Mouse (Mus musculus) MEL (cell line): ENCODE measurements around the gene Syna.

Experiments
- CTCF ChIP-seq, 3 experiments: IDR thresholded peaks in 2 of 3; conservative IDR thresholded peaks in 1 of 3; 2 replicates each; pipeline ENCODE4 v1.5.1; 2011 to 2012; ENCODE audit warnings: low read length in 3 of 3, low read depth in 2 of 3, mild to moderate bottlenecking in 2 of 3, improper control_type of control experiment in 1 of 3, inconsistent platforms in 1 of 3, mixed read lengths in 1 of 3, moderate library complexity in 1 of 3; ENCODE audit not compliant: control insufficient read depth in 1 of 3, insufficient read depth in 1 of 3, poor library complexity in 1 of 3, severe bottlenecking in 1 of 3
- EP300 ChIP-seq, 2 experiments: IDR thresholded peaks; 2 replicates each; pipeline ENCODE4 v1.6.1; 2011; ENCODE audit warnings: improper control_type of control experiment in 2 of 2, low read length in 2 of 2, low read depth in 1 of 2, mild to moderate bottlenecking in 1 of 2
- ETS1 ChIP-seq: IDR thresholded peaks from 2 replicates; pipeline ENCODE4 v1.6.1; 2012; ENCODE audit warnings: low read depth, mild to moderate bottlenecking, inconsistent platforms, low read length, improper control_type of control experiment, moderate library complexity
- JUND ChIP-seq: IDR thresholded peaks from 2 replicates; pipeline ENCODE4 v1.6.1; 2011; ENCODE audit warnings: low read depth, mild to moderate bottlenecking, improper control_type of control experiment, low read length
- MAFK ChIP-seq: IDR thresholded peaks from 2 replicates; pipeline ENCODE4 v1.6.1; 2011; ENCODE audit warnings: low read depth, mild to moderate bottlenecking, low read length, improper control_type of control experiment, borderline replicate concordance
- MAX ChIP-seq: IDR thresholded peaks from 2 replicates; pipeline ENCODE4 v1.6.1; 2011; ENCODE audit warnings: low read length, improper control_type of control experiment
- POLR2A ChIP-seq, 2 experiments: IDR thresholded peaks; 2 replicates each; pipeline ENCODE4 v1.6.1; 2011 to 2012; ENCODE audit warnings: low read length in 2 of 2, mild to moderate bottlenecking in 2 of 2, control low read depth in 1 of 2, improper control_type of control experiment in 1 of 2, low read depth in 1 of 2, moderate library complexity in 1 of 2; ENCODE audit not compliant: control insufficient read depth in 1 of 2, insufficient read depth in 1 of 2, poor library complexity in 1 of 2
- POLR2AphosphoS2 ChIP-seq: IDR thresholded peaks from 2 replicates; pipeline ENCODE4 v1.6.1; 2011; ENCODE audit warnings: low read length, improper control_type of control experiment
- ZC3H11A ChIP-seq: IDR thresholded peaks from 2 replicates; pipeline ENCODE4 v1.6.1; 2012; ENCODE audit warnings: low read depth, mild to moderate bottlenecking, inconsistent platforms, low read length, improper control_type of control experiment
- ZNF384 ChIP-seq: IDR thresholded peaks from 2 replicates; pipeline ENCODE4 v1.6.1; 2012; ENCODE audit warnings: low read depth, mild to moderate bottlenecking, inconsistent platforms, low read length, improper control_type of control experiment

- no peak for TF ChIP-seq POLR2AphosphoS2
- TF ChIP-seq JUND: no peak
- no peak for TF ChIP-seq POLR2A (IDR thresholded peaks at IDR 0.05; ENCODE audit: control insufficient read depth in 1 of 2, insufficient read depth in 1 of 2, low read depth in 1 of 2, low read length in 2 of 2, poor library complexity in 1 of 2)
- no peak for TF ChIP-seq ETS1
- no peak for TF ChIP-seq EP300 (IDR thresholded peaks at IDR 0.05; ENCODE audit: low read depth in 1 of 2, low read length in 2 of 2)
- peak; percentile 52 to 67 (median 53) for TF ChIP-seq CTCF (IDR thresholded peaks at IDR 0.05 in 2 of 3, conservative IDR thresholded peaks at IDR 0.05 in 1 of 3; ENCODE audit: control insufficient read depth in 1 of 3, insufficient read depth in 1 of 3, low read depth in 2 of 3, low read length in 3 of 3, poor library complexity in 1 of 3, severe bottlenecking in 1 of 3)
- no peak for TF ChIP-seq MAFK
- TF ChIP-seq ZNF384: no peak
- no peak for TF ChIP-seq MAX
- no peak for TF ChIP-seq ZC3H11A
Measured at GRCm38 (mm10) chr5:134525971-134526711, 33.8 kb downstream of the Syna start.
